Mouse (Mus musculus) E14TG2a.4 (cell line): Measurements from ENCODE around the gene Gmpr.

Source experiments
- H3K27me3 ChIP-seq: 2 replicates; pipeline ENCODE4 v1.6.1; 2014; ENCODE audit warnings: low read length, control low read depth; ENCODE audit not compliant: insufficient read depth
- H3K36me3 ChIP-seq: 2 replicates; pipeline ENCODE4 v1.6.1; 2014; ENCODE audit warnings: low read length, control low read depth; ENCODE audit not compliant: insufficient read depth
- H3K4me1 ChIP-seq: replicated peaks from 2 replicates; pipeline ENCODE4 v1.6.1; 2014; ENCODE audit warnings: low read depth, low read length, control low read depth
- H3K4me3 ChIP-seq: replicated peaks from 2 replicates; pipeline ENCODE4 v1.5.1; 2014; ENCODE audit warnings: mild to moderate bottlenecking, low read length
- H3K9me3 ChIP-seq: 2 replicates; pipeline ENCODE4 v1.6.1; 2014; ENCODE audit warnings: low read length, control low read depth
- CTCF ChIP-seq: conservative IDR thresholded peaks from 2 replicates; pipeline ENCODE4 v1.5.1; 2014; ENCODE audit warnings: low read length
- NANOG ChIP-seq: IDR thresholded peaks from 2 replicates; pipeline ENCODE4 v1.6.1; 2014; ENCODE audit warnings: borderline replicate concordance, low read length, mixed read lengths
- POU5F1 ChIP-seq: IDR thresholded peaks from 2 replicates; pipeline ENCODE4 v1.6.1; 2014; ENCODE audit warnings: low read length, borderline replicate concordance

Gmpr gene

DNA sequence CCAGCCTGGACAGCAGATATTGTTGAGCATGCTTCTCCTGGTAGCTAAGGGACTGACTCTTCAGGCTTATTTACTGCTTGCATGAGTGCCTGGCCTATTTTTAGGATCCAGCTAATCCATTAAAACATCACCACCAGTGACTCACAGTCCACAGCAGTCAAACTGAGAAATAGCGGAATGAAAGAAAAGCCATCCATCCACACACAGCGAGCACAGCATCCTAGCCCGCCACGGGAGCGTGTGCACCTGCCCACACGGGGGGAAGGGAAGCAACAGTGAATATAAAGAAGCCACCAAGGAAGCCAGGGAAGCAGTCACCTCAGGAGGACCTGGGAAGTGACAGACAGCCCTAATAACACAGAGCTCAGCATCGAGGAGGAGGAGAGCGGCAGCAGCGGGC lies 54.8 kb downstream of the Gmpr start:
- no peaks in the 10 kb centered on the region for H3K4me1 ChIP-seq
- no peaks in the 10 kb centered on the region for H3K27me3 ChIP-seq
- no peak overlapping the region for H3K4me3 ChIP-seq
- TF ChIP-seq CTCF = no peak
- no peak for TF ChIP-seq NANOG
- TF ChIP-seq POU5F1 = no peak
- no peaks in the 10 kb centered on the region for H3K36me3 ChIP-seq
- peaks cover 5% of the 10 kb centered on the region for H3K9me3 ChIP-seq

DNA sequence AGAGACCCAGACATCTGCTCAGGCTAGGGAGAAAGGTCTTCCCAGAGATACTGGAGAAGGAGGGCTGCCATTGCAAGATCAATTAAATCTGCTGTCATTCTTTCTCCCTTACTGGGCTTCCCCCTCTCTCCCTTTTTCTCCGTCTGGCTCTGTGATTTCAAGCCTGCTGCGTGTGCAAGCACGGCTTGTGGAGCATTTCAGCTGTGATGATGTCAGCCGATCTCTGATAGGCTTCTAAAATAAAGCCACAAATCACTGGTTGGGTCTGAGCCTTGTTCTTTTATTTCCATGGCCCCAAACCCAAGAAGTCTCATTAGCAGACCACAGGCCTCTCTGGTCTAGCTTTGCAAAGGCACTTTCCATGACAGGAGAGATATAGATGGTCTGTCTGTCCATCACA lies 57.7 kb downstream of the Gmpr start:
- H3K4me1 ChIP-seq = no peaks in the 10 kb centered on the region
- no peaks in the 10 kb centered on the region for H3K27me3 ChIP-seq
- no peak overlapping the region for H3K4me3 ChIP-seq
- TF ChIP-seq POU5F1 (no peak), CTCF (no peak), NANOG (no peak)
- no peaks in the 10 kb centered on the region for H3K36me3 ChIP-seq
- H3K9me3 ChIP-seq = peaks cover 15% of the 10 kb centered on the region

DNA sequence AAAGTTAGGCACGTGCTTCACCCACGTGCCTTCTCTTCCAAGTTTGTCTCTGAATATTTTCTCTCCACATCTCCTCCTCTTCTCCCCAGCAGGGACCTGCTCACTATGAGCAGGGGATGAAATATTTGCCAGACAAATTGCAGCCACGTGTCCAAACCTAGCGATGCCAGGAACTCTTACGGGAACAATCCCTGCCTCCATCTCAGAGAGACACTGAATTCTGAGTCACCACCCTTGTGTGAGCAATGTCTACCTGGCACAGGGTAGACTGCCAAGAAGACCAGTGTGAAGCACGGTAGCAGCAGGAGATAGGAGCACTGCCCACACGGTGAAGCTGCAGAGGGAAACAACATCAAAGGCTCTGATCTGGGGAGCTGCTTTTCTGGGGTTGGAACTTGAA lies 62.7 kb downstream of the Gmpr start:
- H3K4me3 ChIP-seq = no peak overlapping the region
- no peaks in the 10 kb centered on the region for H3K27me3 ChIP-seq
- H3K9me3 ChIP-seq = peaks cover 15% of the 10 kb centered on the region
- H3K4me1 ChIP-seq = peaks cover 3% of the 10 kb centered on the region; the same call in 1 of the 2 replicates
- H3K36me3 ChIP-seq = no peaks in the 10 kb centered on the region
- no peak for TF ChIP-seq NANOG
- TF ChIP-seq CTCF = no peak
- no peak for TF ChIP-seq POU5F1

DNA sequence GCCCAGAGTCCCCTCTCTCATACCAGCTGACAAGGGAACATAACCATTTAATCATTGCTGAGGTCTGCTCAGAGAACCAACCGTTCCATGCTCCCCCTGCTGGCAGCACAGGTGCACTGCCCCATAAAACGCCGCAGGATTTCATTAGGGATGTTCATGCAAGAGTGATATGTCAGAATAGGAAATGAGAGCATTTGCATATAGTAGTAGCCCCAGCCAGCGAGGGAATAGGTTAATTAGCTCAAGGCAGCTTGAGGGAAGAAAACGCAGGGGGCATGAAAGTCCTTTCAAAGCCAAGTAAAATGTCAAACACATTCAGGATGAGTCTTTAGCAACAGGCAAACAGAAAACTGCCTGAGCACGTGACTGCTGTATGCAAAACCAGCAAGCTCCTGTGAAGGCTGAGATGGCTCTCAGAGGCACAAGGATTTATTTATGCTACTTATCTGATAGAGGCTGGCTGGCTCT lies 64.6 kb downstream of the Gmpr start:
- TF ChIP-seq CTCF = peak; percentile 97
- no peak for TF ChIP-seq NANOG
- no peak for TF ChIP-seq POU5F1
- peaks cover 3% of the 10 kb centered on the region; the same call in 1 of the 2 replicates for H3K4me1 ChIP-seq
- H3K36me3 ChIP-seq = no peaks in the 10 kb centered on the region
- no peak overlapping the region for H3K4me3 ChIP-seq
- H3K27me3 ChIP-seq = no peaks in the 10 kb centered on the region
- H3K9me3 ChIP-seq = peaks cover 11% of the 10 kb centered on the region

DNA sequence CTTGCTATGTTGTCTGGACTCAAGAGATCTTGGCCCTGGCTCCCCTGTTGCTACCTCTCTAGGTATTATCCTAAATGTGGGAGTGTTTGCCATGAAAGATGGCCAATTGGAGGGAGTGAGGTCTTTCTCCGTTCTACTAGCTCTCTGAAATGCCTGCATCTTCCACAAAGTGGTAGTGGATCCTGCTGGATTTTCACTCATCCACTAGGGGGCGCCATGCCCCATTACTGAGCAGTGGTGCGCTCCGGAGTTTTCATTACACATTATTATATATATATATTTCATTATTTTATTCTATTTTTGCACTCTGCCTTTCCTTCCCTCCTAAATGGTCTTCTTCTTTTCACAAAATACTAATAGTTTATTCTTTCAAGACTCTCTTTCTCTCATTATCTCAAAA lies 65.5 kb downstream of the Gmpr start:
- no peaks in the 10 kb centered on the region for H3K27me3 ChIP-seq
- H3K9me3 ChIP-seq = peaks cover 2% of the 10 kb centered on the region

DNA sequence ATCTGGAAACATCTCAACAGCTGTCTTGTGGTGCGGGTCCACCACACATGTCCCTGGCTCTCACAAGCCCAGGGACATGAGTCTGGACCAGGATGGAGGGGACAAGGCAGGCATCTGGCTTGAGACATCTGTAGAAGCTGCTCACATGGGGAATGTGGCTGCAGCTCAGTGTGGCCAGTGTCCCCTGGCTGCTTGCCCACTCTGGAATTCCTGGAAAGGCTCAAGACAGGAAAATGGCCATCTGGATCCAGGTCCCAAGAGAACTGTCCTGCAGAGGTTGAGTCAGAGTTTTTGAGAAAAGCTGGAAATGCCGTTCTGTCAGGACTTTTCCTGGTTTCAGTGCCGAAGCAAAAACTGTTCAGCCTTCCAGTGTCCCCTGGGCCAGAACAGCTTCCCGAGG lies 68.9 kb downstream of the Gmpr start:
- Histone ChIP-seq H3K27me3 (no peaks in the 10 kb centered on the region), H3K4me3 (no peak overlapping the region), H3K4me1 (peaks cover 3% of the 10 kb centered on the region; the same call in 1 of the 2 replicates), H3K36me3 (no peaks in the 10 kb centered on the region), H3K9me3 (no peaks in the 10 kb centered on the region)
- TF ChIP-seq POU5F1 = no peak

More for the DNA sequence above, 65.5 kb downstream of the Gmpr start:
- TF ChIP-seq POU5F1 (no peak), CTCF (peak; percentile 47)
- Histone ChIP-seq H3K36me3 (no peaks in the 10 kb centered on the region), H3K4me1 (peaks cover 3% of the 10 kb centered on the region; the same call in 1 of the 2 replicates), H3K4me3 (no peak overlapping the region)

- peaks cover 5% of the 10 kb centered on the region; the same call in 1 of the 2 replicates for H3K4me1 ChIP-seq
- H3K36me3 ChIP-seq = no peaks in the 10 kb centered on the region
- H3K4me3 ChIP-seq = no peak overlapping the region
- H3K9me3 ChIP-seq = no peaks in the 10 kb centered on the region
- no peak for TF ChIP-seq NANOG
- no peak for TF ChIP-seq POU5F1
- no peak for TF ChIP-seq CTCF
- H3K27me3 ChIP-seq = no peaks in the 10 kb centered on the region
These were observed 70.1 kb downstream of the Gmpr start for GRCm38 (mm10) chr13:45577366-45577765.

DNA sequence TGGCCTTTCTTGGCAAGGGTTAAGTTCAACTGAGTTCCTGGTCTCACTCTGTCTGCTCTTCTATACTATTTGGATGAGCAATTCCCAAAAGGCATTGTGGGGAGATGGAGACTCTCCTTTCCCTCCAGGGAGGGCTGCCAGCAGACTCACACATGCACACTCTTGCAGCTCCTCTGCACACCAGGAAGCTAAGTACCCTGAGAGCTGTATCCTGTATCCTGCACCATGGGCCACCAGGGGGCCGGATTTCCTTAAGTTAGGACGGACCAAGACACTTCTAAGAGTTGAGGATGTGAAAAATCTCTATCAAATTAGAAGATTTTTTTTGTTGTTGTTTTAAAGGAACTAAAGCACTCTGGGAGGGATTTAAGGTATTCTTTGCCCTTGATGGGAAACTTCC lies 70.5 kb downstream of the Gmpr start:
- Histone ChIP-seq H3K27me3 (no peaks in the 10 kb centered on the region), H3K9me3 (no peaks in the 10 kb centered on the region), H3K36me3 (no peaks in the 10 kb centered on the region), H3K4me3 (no peak overlapping the region), H3K4me1 (peaks cover 9% of the 10 kb centered on the region; the same call in 1 of the 2 replicates)
- no peak for TF ChIP-seq POU5F1
- no peak for TF ChIP-seq NANOG
- 0 out of 2 replicates have a peak, but pooled peaks have one; percentile 1 for TF ChIP-seq CTCF

DNA sequence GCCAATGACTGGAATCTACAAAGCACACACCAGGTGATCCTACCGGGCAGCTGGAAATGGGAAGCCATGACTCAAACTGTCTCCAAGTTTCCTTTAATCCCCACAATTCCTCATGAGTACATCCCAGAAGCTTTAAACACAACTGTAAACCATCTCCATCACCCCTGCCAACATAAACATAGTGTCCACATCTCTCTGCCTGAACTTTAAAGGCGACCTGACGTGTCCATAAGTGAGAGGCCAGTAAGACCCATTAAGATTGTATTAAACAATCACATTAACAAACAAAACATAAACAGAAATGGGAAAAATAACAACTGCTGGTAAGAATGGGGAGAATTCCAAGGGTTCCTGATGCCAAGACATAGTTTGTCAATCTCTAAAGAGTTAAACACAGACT lies 72.5 kb downstream of the Gmpr start:
- no peak for TF ChIP-seq POU5F1
- TF ChIP-seq CTCF = no peak
- TF ChIP-seq NANOG = no peak
- H3K9me3 ChIP-seq = no peaks in the 10 kb centered on the region
- H3K36me3 ChIP-seq = no peaks in the 10 kb centered on the region
- H3K27me3 ChIP-seq = no peaks in the 10 kb centered on the region
- H3K4me1 ChIP-seq = peaks cover 15% of the 10 kb centered on the region
- H3K4me3 ChIP-seq = no peak overlapping the region
